ENCODE assay signal across 8 mouse cellular contexts in the genomic region with DNA sequence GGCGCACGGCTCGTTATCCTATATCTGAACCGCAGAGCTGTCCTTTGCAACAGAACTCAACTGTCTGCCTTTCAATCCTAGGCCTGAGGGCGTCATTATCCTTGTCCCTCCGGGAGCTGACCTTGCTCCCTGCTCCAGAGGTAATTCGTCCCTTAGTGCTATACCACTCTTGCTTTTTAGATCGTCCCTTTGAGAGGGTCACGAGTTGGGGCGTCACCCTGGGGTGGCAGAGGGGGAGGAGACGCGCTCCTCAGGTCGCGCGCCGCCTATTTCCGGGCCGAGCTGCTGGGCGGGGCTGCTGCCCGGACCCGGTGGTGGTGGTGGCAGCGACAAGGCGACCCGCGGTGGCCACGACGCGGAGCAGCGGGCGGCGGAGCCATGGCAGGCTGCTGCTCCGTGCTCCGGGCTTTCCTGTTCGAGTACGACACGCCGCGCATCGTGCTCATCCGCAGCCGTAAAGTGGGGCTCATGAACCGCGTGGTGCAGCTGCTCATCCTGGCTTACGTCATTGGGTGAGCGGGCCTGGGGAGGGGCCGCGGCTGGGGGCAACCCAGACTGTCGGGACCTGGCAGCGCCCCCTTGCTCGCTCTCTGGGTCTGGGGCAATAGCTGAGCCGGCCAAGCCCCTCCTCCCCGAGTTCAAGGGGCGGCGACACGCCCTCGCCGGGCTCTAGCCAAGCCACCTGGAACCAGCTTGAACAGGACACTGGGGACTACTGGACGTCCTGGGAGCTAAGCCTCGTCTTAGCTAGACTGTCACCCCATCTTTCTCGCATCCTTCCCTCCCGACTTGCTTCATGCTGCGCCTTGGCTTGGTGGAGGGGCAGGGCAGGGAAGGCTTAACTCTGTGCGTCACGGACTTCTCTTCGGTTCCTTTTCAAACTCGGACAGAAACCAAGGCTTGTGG. TPM values are rescaled to one million over a fixed set of nuclear protein-coding genes. Genes with fewer than 3 reads are reported as not detected.
A peak's percentile ranks its signal among the peaks of the same experiment; 100 is the strongest.
DNase-seq lines count a peak whose midpoint lies in the region; ATAC-seq and TF ChIP-seq lines count a peak whose summit lies in the region.

P2rx4 (plus strand) TSS at position 269 of the 906 bp plus-strand sequence.

- peak; percentile 46 for TF ChIP-seq CTCF in layer of hippocampus, adult 2 months (conservative IDR thresholded peaks at IDR 0.05)
- TF ChIP-seq CTCF in lung, embryonic 14.5 days (IDR thresholded peaks at IDR 0.05; ENCODE audit: low read depth): peak; percentile 44; the same call in 1 of the 2 replicates
- no peak for TF ChIP-seq CTCF in olfactory bulb, adult 2 months (IDR thresholded peaks at IDR 0.05; ENCODE audit: insufficient read depth, low read depth, low read length)
- no peak for TF ChIP-seq CTCF in thymus, adult 2 months (IDR thresholded peaks at IDR 0.05; ENCODE audit: borderline replicate concordance, control insufficient read depth, extremely low read depth, insufficient read depth, low read length, poor library complexity)

- intact Hi-C loops in heart, postnatal 25 days (cut with DNase I): no loop called here

- H3K36me3 ChIP-seq in forebrain, embryonic 15.5 days: no peaks in the 10 kb centered on the region
- H3K36me3 ChIP-seq in lung, embryonic 14.5 days (ENCODE audit: insufficient read depth): no peaks in the 10 kb centered on the region
- H3K36me3 ChIP-seq in thymus, adult 2 months (ENCODE audit: control insufficient read depth, insufficient read depth, low read length): no peaks in the 10 kb centered on the region

- H3K27ac ChIP-seq in forebrain, embryonic 15.5 days (replicated peaks): peak within 1 kb of the TSS; percentile 74
- H3K27ac ChIP-seq in layer of hippocampus, adult 2 months: peak within 1 kb of the TSS; percentile 95
- peak within 1 kb of the TSS; percentile 80 for H3K27ac ChIP-seq in lung, embryonic 14.5 days (ENCODE audit: low read depth)
- peak within 1 kb of the TSS; percentile 78 for H3K27ac ChIP-seq in olfactory bulb, adult 2 months (ENCODE audit: insufficient read depth, low read depth, low read length)
- peak within 1 kb of the TSS; percentile 64 for H3K27ac ChIP-seq in thymus, adult 2 months (ENCODE audit: control insufficient read depth, insufficient read depth, low read length)

- H3K9me3 ChIP-seq in forebrain, embryonic 15.5 days: no peaks in the 10 kb centered on the region
- H3K9me3 ChIP-seq in lung, embryonic 14.5 days (ENCODE audit: low read depth, low read length): no peaks in the 10 kb centered on the region

- peak within 1 kb of the TSS; percentile 70 for H3K9ac ChIP-seq in forebrain, embryonic 15.5 days (replicated peaks)
- peak within 1 kb of the TSS; percentile 80 for H3K9ac ChIP-seq in lung, embryonic 14.5 days

- H3K27me3 ChIP-seq in forebrain, embryonic 15.5 days: no peaks in the 10 kb centered on the region
- no peaks in the 10 kb centered on the region for H3K27me3 ChIP-seq in lung, embryonic 14.5 days (ENCODE audit: insufficient read depth, low read length)
- H3K27me3 ChIP-seq in thymus, adult 2 months (ENCODE audit: control insufficient read depth, insufficient read depth, low read length): no peaks in the 10 kb centered on the region

- H3K4me1 ChIP-seq in forebrain, embryonic 15.5 days: peaks cover 13% of the 10 kb centered on the region
- peaks cover 6% of the 10 kb centered on the region for H3K4me1 ChIP-seq in lung, embryonic 14.5 days (ENCODE audit: insufficient read depth)
- H3K4me1 ChIP-seq in olfactory bulb, adult 2 months (ENCODE audit: control insufficient read depth, insufficient read depth, low read length): 0 out of 2 replicates have a peak, but pooled peaks cover 2% of the 10 kb centered on the region
- H3K4me1 ChIP-seq in thymus, adult 2 months (replicated peaks; ENCODE audit: control insufficient read depth, insufficient read depth, low read length): peaks cover 8% of the 10 kb centered on the region

- WGBS in forebrain, embryonic 15.5 days: 1% methylated on average over 66 of the region's 66 CpGs
- WGBS in lung, embryonic 14.5 days: under 1% methylated on average over 66 of the region's 66 CpGs
- WGBS in olfactory bulb, adult 2 months: under 1% methylated on average over 66 of the region's 66 CpGs
- WGBS in thymus, adult 2 months: under 1% methylated on average over 66 of the region's 66 CpGs

- peak within 1 kb of the TSS; percentile 64 for H3K4me3 ChIP-seq in forebrain, embryonic 15.5 days
- peak within 1 kb of the TSS; percentile 69 for H3K4me3 ChIP-seq in layer of hippocampus, adult 2 months
- H3K4me3 ChIP-seq in lung, embryonic 14.5 days (ENCODE audit: low read depth, low read length): peak within 1 kb of the TSS; percentile 70
- peak within 1 kb of the TSS; percentile 80 for H3K4me3 ChIP-seq in olfactory bulb, adult 2 months (ENCODE audit: insufficient read depth, low read depth, low read length)
- peak within 1 kb of the TSS; percentile 65 for H3K4me3 ChIP-seq in thymus, adult 2 months (ENCODE audit: control insufficient read depth, insufficient read depth, low read length)

- peak; percentile 87 for DNase-seq in ES-CJ7 (ENCODE audit: low read depth, low spot score)
- DNase-seq in cerebellum, adult 11 months: peak; percentile 79
- peak; percentile 73 for DNase-seq in heart, postnatal 25 days (ENCODE audit: low spot score)
- peak; percentile 78 to 82 for DNase-seq in layer of hippocampus, adult 2 months (ENCODE audit: low spot score in 2 of 2)
- DNase-seq in lung, embryonic 14.5 days: peak; percentile 81
- peak; percentile 86 for DNase-seq in thymus, adult 2 months

- peak within 1 kb of the TSS; percentile 71 for H3K4me2 ChIP-seq in forebrain, embryonic 15.5 days (replicated peaks)
- H3K4me2 ChIP-seq in lung, embryonic 14.5 days: peak within 1 kb of the TSS; percentile 91

- ATAC-seq in forebrain, embryonic 15.5 days (replicated peaks): peak; percentile 94
- ATAC-seq in lung, embryonic 14.5 days (ENCODE audit: insufficient read depth): peak; percentile 86

- peak; percentile 69 for TF ChIP-seq POLR2A in olfactory bulb, adult 2 months (IDR thresholded peaks at IDR 0.05; ENCODE audit: insufficient read depth, low read depth, low read length)
- no peak; the same call in 1 of the 2 replicates for TF ChIP-seq POLR2A in thymus, adult 2 months (IDR thresholded peaks at IDR 0.05; ENCODE audit: control insufficient read depth, extremely low read depth, insufficient read depth, low read length, poor library complexity)

RNA-seq across cellular contexts. Expression of gene P2rx4, which starts in this region (rescaled TPM):
- polyA plus RNA-seq in forebrain, embryonic 15.5 days (2015; fragmentation: Nextera tagmentation; extraction: Ambion mirVana): 8.8 and 9.4 TPM in 2 replicates
- 10 to 100 TPM; 14.3 to 15.5 TPM for total RNA-seq in heart, postnatal 25 days (2021)
- 10 to 100 TPM; 11.4 to 15.0 TPM for total RNA-seq in layer of hippocampus, adult 2 months (2021)
- 13.1 and 15.7 TPM in 2 replicates for polyA plus RNA-seq in lung, embryonic 14.5 days (2014; fragmentation: Nextera tagmentation; extraction: Ambion mirVana)
- polyA plus RNA-seq in olfactory bulb, adult 2 months (2012; ENCODE audit: insufficient read depth, insufficient read length, low replicate concordance, missing spikeins): not detected in 2 replicates
- 41.0 and 51.4 TPM in 2 replicates for polyA plus RNA-seq in thymus, adult 2 months (2012; rRNA removed)

Comparison
In these comparisons a context has a peak if more than half of its experiments do, and no peak if none do; other contexts are left out.
1. Peak in every context shown above with its lines: DNase-seq, ATAC-seq, H3K4me3 ChIP-seq and H3K27ac ChIP-seq.
2. CTCF ChIP-seq: peak in layer of hippocampus, adult 2 months (single experiment) and lung, embryonic 14.5 days (single experiment); none in olfactory bulb, adult 2 months (single experiment) and thymus, adult 2 months (single experiment).